Mouse (Mus musculus) macrophage (primary cell): ENCODE measurements around the gene Atp5g3. TPM values are rescaled to one million over a fixed set of nuclear protein-coding genes. Genes with fewer than 3 reads are reported as not detected.
"Not testable (repeated sequence)": the region's sequence is repeated elsewhere in the genome, so short reads cannot be mapped to it uniquely, and the experiment has no call there.

Experiments used
- H3K27ac ChIP-seq: fragments of 350-480 bp; formaldehyde crosslinking; 2 replicates; pipeline ENCODE4 v1.9.0; 2021
- H3K36me3 ChIP-seq: fragments of 350-480 bp; formaldehyde crosslinking; 2 replicates; pipeline ENCODE4 v1.9.0; 2021; ENCODE audit errors: inconsistent target
- H3K4me3 ChIP-seq: fragments of 350-480 bp; formaldehyde crosslinking; 2 replicates; pipeline ENCODE4 v1.9.0; 2021; ENCODE audit errors: inconsistent target
- H3K79me2 ChIP-seq: fragments of 350-480 bp; formaldehyde crosslinking; 2 replicates; pipeline ENCODE4 v1.9.0; 2021; ENCODE audit errors: inconsistent target
- WGBS: methylation state at CpG from one replicate; pipeline ENCODE4 v1.1.7; 2026; ENCODE audit warnings: inconsistent platforms; ENCODE audit not compliant: missing documents; 5-methylcytosine and 5-hydroxymethylcytosine counted together
- polyA plus RNA-seq: library from polyadenylated mRNA; stranded (reverse); fragments of 250-400 nt; gene quantifications from 3 replicates; pipeline ENCODE4 v1.2.4, GENCODE M21; 2018; ENCODE audit warnings: inconsistent platforms

Atp5g3 gene
- polyA plus RNA-seq, 1 experiment from 2014 or later = 98.3 TPM

GRCm38 (mm10) chr2:73912264-73912663 lies 1.1 kb upstream of the Atp5g3 start:
- H3K27ac ChIP-seq = no peak overlapping the region
- H3K4me3 ChIP-seq = peak overlapping the region; percentile 51; the same call in 1 of the 2 replicates
- WGBS = 3% methylated on average over 2 of the region's 3 CpGs
- peaks cover 21% of the 10 kb centered on the region for H3K36me3 ChIP-seq
- H3K79me2 ChIP-seq = peaks cover 20% of the 10 kb centered on the region

DNA sequence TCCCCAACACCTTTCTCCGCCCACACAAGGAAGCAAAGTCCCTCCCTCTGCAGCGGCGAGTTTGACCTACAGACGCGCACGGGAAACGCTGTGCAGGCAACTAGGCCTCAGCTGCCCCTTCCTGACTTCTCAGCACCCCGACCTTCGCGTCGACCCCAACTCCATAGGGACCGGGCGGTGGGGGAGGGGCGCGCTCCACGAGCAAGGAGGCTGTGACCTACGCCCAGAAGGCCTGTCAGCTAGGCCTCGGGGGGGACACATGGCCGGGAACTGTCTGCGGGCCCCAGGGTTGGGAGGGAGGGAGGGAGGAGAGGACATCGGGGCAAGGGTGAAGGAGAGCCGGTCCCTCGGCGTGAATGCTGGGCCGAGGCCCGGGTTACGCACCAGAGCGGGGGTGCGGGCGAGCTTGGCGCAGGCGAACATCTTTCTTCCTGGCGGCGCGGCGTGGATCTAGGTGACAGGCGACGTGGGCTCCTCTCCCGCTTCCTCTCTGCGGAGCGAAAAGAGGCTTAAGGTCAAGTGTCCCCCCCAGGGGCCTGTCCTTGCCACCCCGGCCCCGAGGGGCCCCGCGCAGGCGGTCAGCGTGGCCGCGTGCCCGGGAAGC lies 453 bp downstream of the Atp5g3 start:
- Histone ChIP-seq H3K4me3 (peak overlapping the region; percentile 54), H3K36me3 (peaks cover 29% of the 10 kb centered on the region), H3K79me2 (peaks cover 20% of the 10 kb centered on the region), H3K27ac (peak overlapping the region; percentile 39)
- 2% methylated on average over 42 of the region's 50 CpGs for WGBS

DNA sequence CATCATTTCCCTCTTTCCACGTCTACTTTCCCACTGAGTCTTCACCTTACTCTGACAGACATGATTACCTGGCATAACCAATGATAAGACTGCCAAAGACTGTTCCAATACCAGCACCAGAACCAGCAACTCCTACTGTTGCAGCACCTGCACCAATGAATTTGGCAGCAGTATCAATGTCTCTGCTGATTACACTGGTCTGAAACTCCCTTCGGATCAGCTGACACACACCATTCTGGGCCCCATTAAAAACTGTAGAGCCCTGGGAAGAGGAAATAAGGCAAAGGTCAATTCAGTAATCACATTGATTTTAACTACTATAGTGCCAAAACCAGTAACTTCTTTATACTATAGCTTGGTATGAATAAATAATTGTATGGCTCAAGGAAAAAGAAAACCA lies 2.0 kb downstream of the Atp5g3 start:
- Histone ChIP-seq H3K36me3 (peaks cover 34% of the 10 kb centered on the region), H3K27ac (no peak overlapping the region), H3K79me2 (peaks cover 20% of the 10 kb centered on the region), H3K4me3 (no peak overlapping the region)
- WGBS = 90% methylated on average over 2 of the region's 2 CpGs

GRCm38 (mm10) chr2:73904679-73905078 lies 6.4 kb downstream of the Atp5g3 start:
- H3K79me2 ChIP-seq, H3K27ac ChIP-seq, H3K4me3 ChIP-seq: not testable (repeated sequence)
- peaks cover 34% of the 10 kb centered on the region for H3K36me3 ChIP-seq

GRCm38 (mm10) chr2:73903536-73903935 lies 7.6 kb downstream of the Atp5g3 start:
- Histone ChIP-seq H3K36me3 (peaks cover 25% of the 10 kb centered on the region), H3K79me2 (no peaks in the 10 kb centered on the region), H3K27ac (no peak overlapping the region), H3K4me3 (no peak overlapping the region)
- 100% methylated on average over 2 of the region's 2 CpGs for WGBS

DNA sequence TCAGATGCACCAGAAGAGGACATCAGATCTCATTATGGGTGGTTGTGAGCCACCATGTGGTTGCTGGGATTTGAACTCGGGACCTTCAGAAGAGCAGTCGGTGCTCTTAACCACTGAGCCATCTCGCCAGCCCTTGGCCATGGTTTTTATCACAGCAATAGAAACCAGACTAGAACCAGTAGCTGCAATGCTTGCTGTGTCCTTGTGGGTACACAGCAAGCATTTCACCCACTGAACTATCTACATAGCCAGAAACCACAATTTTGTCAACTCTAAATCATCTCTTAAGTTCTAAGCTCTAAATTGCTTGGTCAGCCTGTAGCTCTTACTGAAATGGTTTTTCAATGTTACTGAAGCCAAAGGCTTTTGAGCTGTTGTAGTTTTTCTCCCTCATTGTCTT lies 8.8 kb downstream of the Atp5g3 start:
- WGBS = 92% methylated on average over 3 of the region's 3 CpGs

DNA sequence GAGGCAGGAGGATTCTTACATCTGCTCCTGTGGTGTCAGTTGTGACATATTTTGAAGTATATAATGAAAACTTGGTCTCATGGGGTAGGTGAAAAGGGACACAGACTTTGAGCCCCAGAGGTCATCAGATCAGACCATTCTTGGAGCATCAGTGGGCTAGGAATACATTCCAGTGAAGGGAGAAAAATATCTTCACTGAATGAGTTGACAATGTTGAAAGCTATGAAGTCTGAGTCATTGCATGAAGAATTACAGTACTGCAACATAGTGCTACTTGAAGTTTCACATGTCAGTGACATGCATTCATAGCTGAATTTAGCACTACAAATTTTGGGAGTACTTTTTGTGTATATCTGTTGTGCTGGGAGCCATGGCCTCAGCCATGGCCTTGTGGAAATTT lies 10.0 kb downstream of the Atp5g3 start:
- Histone ChIP-seq H3K27ac (no peak overlapping the region), H3K79me2 (no peaks in the 10 kb centered on the region), H3K4me3 (no peak overlapping the region), H3K36me3 (peaks cover 7% of the 10 kb centered on the region; the same call in 1 of the 2 replicates)

More for the DNA sequence above, 8.8 kb downstream of the Atp5g3 start:
- not testable (repeated sequence) for H3K27ac ChIP-seq, H3K79me2 ChIP-seq, H3K4me3 ChIP-seq
- H3K36me3 ChIP-seq = peaks cover 14% of the 10 kb centered on the region

DNA sequence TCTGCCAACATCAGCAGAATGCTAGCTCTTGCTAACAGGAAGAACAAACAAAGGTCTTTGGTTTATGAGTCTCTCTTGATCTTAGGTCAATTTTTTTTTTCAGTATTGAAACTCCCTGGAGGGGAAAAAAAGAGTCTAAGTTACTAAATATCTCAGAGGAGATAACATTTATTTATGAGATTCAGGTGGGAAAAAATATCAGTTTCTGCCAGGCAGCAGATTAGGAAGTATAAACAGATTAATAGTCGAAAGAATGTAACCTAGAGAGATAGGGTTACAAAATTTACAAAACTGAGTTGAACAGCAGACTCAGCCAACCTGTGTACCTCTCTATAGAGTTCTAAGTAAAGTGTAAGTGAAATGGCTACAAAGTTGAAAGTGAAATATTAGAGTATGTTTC lies 10.8 kb downstream of the Atp5g3 start:
- no peaks in the 10 kb centered on the region for H3K79me2 ChIP-seq
- no peak overlapping the region for H3K27ac ChIP-seq
- H3K36me3 ChIP-seq = peaks cover 2% of the 10 kb centered on the region; the same call in 1 of the 2 replicates
- 91% methylated on average over 1 of the region's 1 CpGs for WGBS
- no peak overlapping the region for H3K4me3 ChIP-seq

GRCm38 (mm10) chr2:73896919-73897318 lies 14.2 kb downstream of the Atp5g3 start:
- H3K27ac ChIP-seq, H3K4me3 ChIP-seq, H3K36me3 ChIP-seq, H3K79me2 ChIP-seq: not testable (repeated sequence)
- 96% methylated on average over 2 of the region's 4 CpGs for WGBS

DNA sequence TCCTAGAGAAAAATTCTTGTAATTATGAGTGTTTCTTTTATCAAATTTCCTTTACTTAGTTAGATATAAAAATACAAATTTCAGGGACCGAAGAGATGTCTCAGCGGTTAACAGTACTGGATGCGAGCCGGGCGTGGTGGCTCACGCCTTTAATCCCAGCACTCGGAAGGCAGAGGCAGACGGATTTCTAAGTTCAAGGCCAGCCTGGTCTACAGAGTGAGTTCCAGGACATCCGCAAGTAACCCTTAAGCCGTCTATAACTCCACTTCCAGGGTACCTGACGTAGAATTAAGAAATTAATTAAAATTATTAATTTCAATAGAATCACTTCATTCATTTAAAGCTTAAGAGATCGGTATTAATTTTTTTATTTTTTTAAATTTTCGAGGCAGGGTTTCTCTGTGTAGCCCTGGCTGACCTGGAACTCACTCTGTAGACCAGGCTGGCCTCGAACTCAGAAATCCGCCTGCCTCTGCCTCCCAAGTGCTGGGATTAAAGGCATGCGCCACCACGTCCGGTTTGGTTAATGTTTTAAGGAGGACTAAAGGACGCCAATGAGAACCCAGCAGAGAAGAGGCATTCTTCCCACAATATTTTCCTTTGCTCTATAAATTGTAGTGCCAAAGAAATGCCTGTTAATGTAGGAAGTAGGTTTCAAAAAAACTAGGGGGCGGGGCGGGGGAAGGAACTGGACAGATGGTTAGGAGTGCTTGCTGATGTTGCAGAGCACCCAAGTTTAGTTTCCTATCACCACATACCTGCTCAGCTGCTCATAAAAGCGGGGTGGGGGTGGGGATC lies 17.5 kb downstream of the Atp5g3 start:
- Histone ChIP-seq H3K27ac (peak overlapping the region; percentile 32; the same call in 1 of the 2 replicates), H3K79me2 (peaks cover 37% of the 10 kb centered on the region), H3K4me3 (peak overlapping the region; percentile 85), H3K36me3 (no peaks in the 10 kb centered on the region)
- WGBS = 56% methylated on average over 19 of the region's 22 CpGs

DNA sequence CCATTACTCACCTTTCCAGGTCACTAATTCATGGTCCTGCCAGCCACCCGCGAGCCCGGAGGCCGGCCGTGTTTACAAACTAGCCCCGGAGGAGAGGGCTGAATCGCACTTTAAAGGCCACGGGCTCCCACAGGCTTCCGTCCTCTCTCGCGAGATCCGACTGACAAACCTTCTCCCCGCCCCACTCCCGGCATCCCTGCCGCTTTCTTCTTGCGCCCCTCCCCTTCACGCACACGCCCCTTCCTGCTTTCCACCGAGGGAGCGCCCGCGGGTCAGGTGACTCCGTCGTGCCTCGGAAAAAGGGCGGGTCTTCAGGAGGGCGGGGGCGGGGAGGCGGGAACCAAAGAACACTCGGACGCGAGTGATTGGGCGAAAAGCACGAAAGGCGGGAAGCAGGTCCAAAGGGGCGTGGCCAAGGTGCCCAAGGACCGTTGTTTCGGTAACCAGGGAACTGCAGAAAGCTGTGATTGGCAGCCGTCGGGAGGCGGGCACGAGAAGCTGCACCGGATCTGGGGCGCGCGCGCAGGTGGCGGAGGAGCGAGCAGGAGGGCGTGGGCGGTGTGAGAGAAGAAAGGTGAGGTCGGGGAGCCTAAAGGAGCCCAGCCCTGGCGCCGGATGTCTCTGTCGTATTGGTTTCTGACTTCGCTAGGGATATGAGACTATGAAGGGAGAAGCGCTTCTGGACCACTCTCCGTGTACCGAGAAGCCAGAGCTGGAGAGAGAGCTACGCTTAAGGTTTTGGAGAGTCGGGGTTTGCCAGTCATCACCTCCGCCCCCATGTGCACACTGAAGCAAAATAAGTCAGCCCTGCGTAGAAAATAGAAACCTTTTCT lies 18.4 kb downstream of the Atp5g3 start, which contains the start of gene Atf2:
Gene Atf2 (minus strand): TSS at position 176 of the 833 bp plus-strand sequence.
- Histone ChIP-seq H3K79me2 (peaks cover 47% of the 10 kb centered on the region), H3K4me3 (peak within 1 kb of the TSS; percentile 93), H3K36me3 (no peaks in the 10 kb centered on the region), H3K27ac (peak within 1 kb of the TSS; percentile 85)
- WGBS = under 1% methylated on average over 63 of the region's 63 CpGs

- WGBS = 3% methylated on average over 52 of the region's 54 CpGs
- H3K4me3 ChIP-seq = peak overlapping the region; percentile 93
- peaks cover 55% of the 10 kb centered on the region for H3K79me2 ChIP-seq
- H3K27ac ChIP-seq = peak overlapping the region; percentile 85
- no peaks in the 10 kb centered on the region for H3K36me3 ChIP-seq
Measured at GRCm38 (mm10) chr2:73891701-73892463, 19.2 kb downstream of the Atp5g3 start.

- Histone ChIP-seq H3K79me2 (peaks cover 100% of the 10 kb centered on the region), H3K27ac (no peak overlapping the region), H3K4me3 (no peak overlapping the region), H3K36me3 (no peaks in the 10 kb centered on the region)
- 75% methylated on average over 1 of the region's 2 CpGs for WGBS
Measured at GRCm38 (mm10) chr2:73885997-73886396, 25.1 kb downstream of the Atp5g3 start.

DNA sequence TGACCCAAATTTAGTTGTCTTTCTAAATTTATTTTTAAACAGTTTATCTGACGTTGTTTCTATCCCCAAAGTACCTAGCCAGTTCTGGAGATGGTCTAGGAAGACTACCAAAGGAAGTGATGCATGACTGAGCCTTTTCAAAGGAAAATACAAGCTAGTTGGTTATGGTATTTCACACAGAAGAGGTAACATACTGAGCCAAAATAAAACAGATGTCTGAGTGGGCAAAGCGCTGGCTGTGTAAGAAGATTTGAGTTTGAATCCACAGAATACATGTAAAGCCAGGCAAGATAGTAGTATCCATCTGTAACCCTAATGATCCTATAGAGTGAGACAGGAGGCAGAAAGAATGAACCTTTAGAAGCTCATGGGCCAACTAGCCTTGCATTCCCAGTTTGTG lies 33.2 kb downstream of the Atp5g3 start:
- H3K27ac ChIP-seq = no peak overlapping the region
- no peak overlapping the region for H3K4me3 ChIP-seq
- 0 out of 2 replicates have a peak, but pooled peaks cover 6% of the 10 kb centered on the region for H3K36me3 ChIP-seq
- 93% methylated on average over 2 of the region's 2 CpGs for WGBS
- H3K79me2 ChIP-seq = peaks cover 79% of the 10 kb centered on the region
